Mouse (Mus musculus): ENCODE data around the gene Tmem131l. TPM values are rescaled to one million over a fixed set of nuclear protein-coding genes. Genes with fewer than 3 reads are reported as not detected.
A peak's percentile ranks its signal among the peaks of the same experiment; 100 is the strongest.

The Tmem131l gene
- polyA plus RNA-seq, 1 experiment from 2014 or later: 84.2 TPM

GRCm38 (mm10) chr3:84004330-84005090 lies 35.5 kb downstream of the Tmem131l start:
- H3K4me2 ChIP-seq (ENCODE audit: low read depth, low read length): no peak overlapping the region
- H3K4me3 ChIP-seq (ENCODE audit: low read depth, low read length): no peak overlapping the region
- H3K27ac ChIP-seq (replicated peaks; ENCODE audit: low read depth, low read length): no peak overlapping the region
- H3K9ac ChIP-seq (replicated peaks; ENCODE audit: low read length): no peak overlapping the region
- H3K36me3 ChIP-seq (replicated peaks; ENCODE audit: control insufficient read depth, insufficient read depth, low read depth, low read length): no peaks in the 10 kb centered on the region
- no peaks in the 10 kb centered on the region for H3K9me3 ChIP-seq (replicated peaks; ENCODE audit: control insufficient read depth, low read length)
- 26% methylated on average over 2 of the region's 2 CpGs for WGBS
- ATAC-seq (replicated peaks; ENCODE audit: insufficient number of reproducible peaks, low FRiP score, low TSS enrichment, low read depth): no peak
- H3K27me3 ChIP-seq (ENCODE audit: control insufficient read depth, insufficient read depth, low read length): no peaks in the 10 kb centered on the region
- no peaks in the 10 kb centered on the region for H3K4me1 ChIP-seq (ENCODE audit: control insufficient read depth, insufficient read depth, low read length)
- peak; percentile 64 for DNase-seq (ENCODE audit: low spot score)

GRCm38 (mm10) chr3:84002433-84003090 lies 37.4 kb downstream of the Tmem131l start:
- Histone ChIP-seq H3K27ac (replicated peaks; ENCODE audit: low read depth, low read length) (no peak overlapping the region), H3K4me1 (ENCODE audit: control insufficient read depth, insufficient read depth, low read length) (no peaks in the 10 kb centered on the region), H3K4me2 (ENCODE audit: low read depth, low read length) (no peak overlapping the region), H3K9ac (replicated peaks; ENCODE audit: low read length) (no peak overlapping the region), H3K4me3 (ENCODE audit: low read depth, low read length) (no peak overlapping the region), H3K27me3 (ENCODE audit: control insufficient read depth, insufficient read depth, low read length) (no peaks in the 10 kb centered on the region), H3K9me3 (replicated peaks; ENCODE audit: control insufficient read depth, low read length) (no peaks in the 10 kb centered on the region), H3K36me3 (replicated peaks; ENCODE audit: control insufficient read depth, insufficient read depth, low read depth, low read length) (no peaks in the 10 kb centered on the region)
- no peak for DNase-seq (ENCODE audit: low spot score)
- no peak for ATAC-seq (replicated peaks; ENCODE audit: insufficient number of reproducible peaks, low FRiP score, low TSS enrichment, low read depth)
- 90% methylated on average over 6 of the region's 6 CpGs for WGBS

- Histone ChIP-seq H3K4me2 (ENCODE audit: low read depth, low read length) (no peak overlapping the region), H3K27ac (replicated peaks; ENCODE audit: low read depth, low read length) (no peak overlapping the region), H3K9ac (replicated peaks; ENCODE audit: low read length) (no peak overlapping the region), H3K4me3 (ENCODE audit: low read depth, low read length) (no peak overlapping the region), H3K36me3 (replicated peaks; ENCODE audit: control insufficient read depth, insufficient read depth, low read depth, low read length) (no peaks in the 10 kb centered on the region), H3K9me3 (replicated peaks; ENCODE audit: control insufficient read depth, low read length) (no peaks in the 10 kb centered on the region), H3K27me3 (ENCODE audit: control insufficient read depth, insufficient read depth, low read length) (no peaks in the 10 kb centered on the region), H3K4me1 (ENCODE audit: control insufficient read depth, insufficient read depth, low read length) (peaks cover 9% of the 10 kb centered on the region)
- WGBS: 70% methylated on average over 5 of the region's 5 CpGs
- ATAC-seq (replicated peaks; ENCODE audit: insufficient number of reproducible peaks, low FRiP score, low TSS enrichment, low read depth) (no peak), DNase-seq (ENCODE audit: low spot score) (no peak)
Observed at GRCm38 (mm10) chr3:83997563-83997962, 42.4 kb downstream of the Tmem131l start.

GRCm38 (mm10) chr3:83997036-83997435 lies 42.9 kb downstream of the Tmem131l start:
- Histone ChIP-seq H3K4me2 (ENCODE audit: low read depth, low read length) (no peak overlapping the region), H3K9ac (replicated peaks; ENCODE audit: low read length) (no peak overlapping the region), H3K27me3 (ENCODE audit: control insufficient read depth, insufficient read depth, low read length) (no peaks in the 10 kb centered on the region), H3K27ac (replicated peaks; ENCODE audit: low read depth, low read length) (no peak overlapping the region), H3K4me3 (ENCODE audit: low read depth, low read length) (no peak overlapping the region), H3K9me3 (replicated peaks; ENCODE audit: control insufficient read depth, low read length) (no peaks in the 10 kb centered on the region), H3K36me3 (replicated peaks; ENCODE audit: control insufficient read depth, insufficient read depth, low read depth, low read length) (no peaks in the 10 kb centered on the region), H3K4me1 (ENCODE audit: control insufficient read depth, insufficient read depth, low read length) (peaks cover 9% of the 10 kb centered on the region)
- ATAC-seq (replicated peaks; ENCODE audit: insufficient number of reproducible peaks, low FRiP score, low TSS enrichment, low read depth): no peak
- no peak for DNase-seq (ENCODE audit: low spot score)
- WGBS: 84% methylated on average over 3 of the region's 3 CpGs

- H3K9ac ChIP-seq (replicated peaks; ENCODE audit: low read length): no peak overlapping the region
- ATAC-seq (replicated peaks; ENCODE audit: insufficient number of reproducible peaks, low FRiP score, low TSS enrichment, low read depth): no peak
- DNase-seq (ENCODE audit: low spot score): no peak
- 79% methylated on average over 6 of the region's 6 CpGs for WGBS
- H3K4me1 ChIP-seq (ENCODE audit: control insufficient read depth, insufficient read depth, low read length): peaks cover 9% of the 10 kb centered on the region
- no peaks in the 10 kb centered on the region; the same call in 1 of the 2 replicates for H3K36me3 ChIP-seq (replicated peaks; ENCODE audit: control insufficient read depth, insufficient read depth, low read depth, low read length)
- H3K4me2 ChIP-seq (ENCODE audit: low read depth, low read length): no peak overlapping the region
- no peak overlapping the region for H3K27ac ChIP-seq (replicated peaks; ENCODE audit: low read depth, low read length)
- no peaks in the 10 kb centered on the region for H3K9me3 ChIP-seq (replicated peaks; ENCODE audit: control insufficient read depth, low read length)
- H3K4me3 ChIP-seq (ENCODE audit: low read depth, low read length): no peak overlapping the region
- no peaks in the 10 kb centered on the region for H3K27me3 ChIP-seq (ENCODE audit: control insufficient read depth, insufficient read depth, low read length)
Observed at GRCm38 (mm10) chr3:83996086-83996485, 43.9 kb downstream of the Tmem131l start.

- no peak for DNase-seq (ENCODE audit: low spot score)
- 51% methylated on average over 9 of the region's 9 CpGs for WGBS
- Histone ChIP-seq H3K36me3 (replicated peaks; ENCODE audit: control insufficient read depth, insufficient read depth, low read depth, low read length) (no peaks in the 10 kb centered on the region; the same call in 1 of the 2 replicates), H3K4me2 (ENCODE audit: low read depth, low read length) (no peak overlapping the region), H3K4me3 (ENCODE audit: low read depth, low read length) (no peak overlapping the region), H3K4me1 (ENCODE audit: control insufficient read depth, insufficient read depth, low read length) (peaks cover 9% of the 10 kb centered on the region), H3K27ac (replicated peaks; ENCODE audit: low read depth, low read length) (no peak overlapping the region), H3K9me3 (replicated peaks; ENCODE audit: control insufficient read depth, low read length) (no peaks in the 10 kb centered on the region), H3K9ac (replicated peaks; ENCODE audit: low read length) (no peak overlapping the region), H3K27me3 (ENCODE audit: control insufficient read depth, insufficient read depth, low read length) (no peaks in the 10 kb centered on the region)
- ATAC-seq (replicated peaks; ENCODE audit: insufficient number of reproducible peaks, low FRiP score, low TSS enrichment, low read depth): no peak
Observed at GRCm38 (mm10) chr3:83995254-83995830, 44.6 kb downstream of the Tmem131l start.

GRCm38 (mm10) chr3:83994217-83994839 lies 45.6 kb downstream of the Tmem131l start:
- Histone ChIP-seq H3K4me1 (ENCODE audit: control insufficient read depth, insufficient read depth, low read length) (peaks cover 9% of the 10 kb centered on the region), H3K4me2 (ENCODE audit: low read depth, low read length) (no peak overlapping the region), H3K27me3 (ENCODE audit: control insufficient read depth, insufficient read depth, low read length) (no peaks in the 10 kb centered on the region), H3K36me3 (replicated peaks; ENCODE audit: control insufficient read depth, insufficient read depth, low read depth, low read length) (no peaks in the 10 kb centered on the region; the same call in 1 of the 2 replicates), H3K4me3 (ENCODE audit: low read depth, low read length) (no peak overlapping the region), H3K27ac (replicated peaks; ENCODE audit: low read depth, low read length) (no peak overlapping the region; the same call in 1 of the 2 replicates), H3K9ac (replicated peaks; ENCODE audit: low read length) (no peak overlapping the region), H3K9me3 (replicated peaks; ENCODE audit: control insufficient read depth, low read length) (no peaks in the 10 kb centered on the region)
- peak; percentile 76 for DNase-seq (ENCODE audit: low spot score)
- WGBS: 19% methylated on average over 8 of the region's 8 CpGs
- ATAC-seq (replicated peaks; ENCODE audit: insufficient number of reproducible peaks, low FRiP score, low TSS enrichment, low read depth): no peak
